Mouse (Mus musculus): ENCODE data around the gene Rsph9.
A peak's percentile ranks its signal among the peaks of the same experiment; 100 is the strongest.

The Rsph9 gene

DNA sequence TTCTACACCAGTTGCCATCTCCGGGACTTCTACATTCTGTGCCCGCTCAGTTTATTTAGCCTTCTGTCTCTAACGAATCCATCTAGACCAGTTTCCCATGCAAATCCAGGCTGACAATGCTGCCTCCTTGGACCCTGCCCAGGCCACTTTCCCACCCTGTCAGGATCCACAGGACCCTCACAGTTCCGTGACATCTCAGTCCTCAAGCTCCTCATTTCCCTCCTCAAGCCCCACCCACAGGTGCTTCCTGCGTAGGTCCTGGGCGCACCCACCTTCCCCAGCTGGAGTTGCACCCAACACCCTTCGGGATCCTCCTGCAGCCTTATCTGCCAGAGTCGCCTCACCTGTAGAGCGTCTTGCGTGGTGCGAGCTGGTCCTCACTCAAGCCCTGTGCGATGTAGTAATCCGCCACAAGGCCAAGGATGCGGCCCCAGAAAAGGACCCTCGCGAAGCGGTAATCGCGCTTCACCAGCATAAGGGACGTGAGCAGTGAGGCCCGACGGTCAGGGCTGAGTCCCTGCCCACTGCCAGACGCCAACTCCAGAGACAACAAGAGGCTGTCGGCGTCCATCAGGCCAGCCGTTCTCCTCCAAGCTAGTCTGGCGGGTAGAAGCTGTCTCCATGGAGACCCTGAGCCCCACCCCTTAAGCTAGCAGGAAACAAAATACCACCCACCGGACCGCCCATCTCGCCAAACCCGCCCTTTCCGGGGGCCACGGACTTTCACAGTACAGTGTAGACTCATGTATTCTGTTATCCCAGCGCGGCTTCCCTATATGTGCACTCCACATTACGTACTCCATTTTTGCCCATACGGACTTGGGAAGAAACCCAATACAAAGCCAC is at the start of gene Rsph9:
Gene Rsph9 (minus strand): TSS at position 639 of the 846 bp plus-strand sequence.
- ATAC-seq (ENCODE audit: low TSS enrichment) = peak; percentile 96

DNA sequence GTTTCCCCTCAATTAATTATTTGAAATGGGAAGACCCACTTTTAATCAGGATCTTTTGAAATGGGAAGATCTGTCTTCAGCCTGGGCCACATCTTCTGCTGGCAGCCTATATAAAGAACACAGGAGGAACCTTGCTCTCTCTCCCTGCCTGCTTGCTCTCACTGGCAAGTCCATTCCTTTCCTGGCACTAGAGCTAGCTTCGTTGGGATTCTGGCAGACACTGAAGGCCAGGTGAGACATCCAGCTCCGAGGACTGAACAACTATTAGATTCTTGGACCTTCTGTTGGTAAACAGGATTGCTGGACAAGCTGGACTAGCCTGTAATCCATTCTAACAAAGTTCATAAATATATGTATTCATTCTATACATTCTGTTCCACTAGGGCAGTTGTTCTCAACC is 44.8 kb upstream of the Rsph9 start:
- ATAC-seq (ENCODE audit: low TSS enrichment) = no peak

DNA sequence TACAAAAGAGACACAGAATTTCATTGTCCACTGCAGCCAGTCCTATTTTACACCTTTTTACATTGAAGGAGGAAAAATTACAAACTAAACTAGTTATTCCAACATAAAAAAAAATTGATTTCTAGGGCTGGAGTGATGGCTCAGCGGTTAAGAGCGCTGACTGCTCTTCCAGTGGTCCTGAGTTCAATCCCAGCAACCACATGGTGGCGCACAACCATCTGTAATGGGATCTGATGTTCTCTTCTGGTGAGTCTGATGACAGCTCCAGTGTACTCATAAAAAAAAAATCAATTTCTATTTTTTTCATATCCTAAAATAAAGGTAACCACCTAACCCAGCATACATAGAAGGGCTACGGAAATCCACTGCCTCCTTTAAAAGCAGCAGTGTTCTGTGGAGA is 38.3 kb upstream of the Rsph9 start:
- ATAC-seq (ENCODE audit: low TSS enrichment) = no peak

DNA sequence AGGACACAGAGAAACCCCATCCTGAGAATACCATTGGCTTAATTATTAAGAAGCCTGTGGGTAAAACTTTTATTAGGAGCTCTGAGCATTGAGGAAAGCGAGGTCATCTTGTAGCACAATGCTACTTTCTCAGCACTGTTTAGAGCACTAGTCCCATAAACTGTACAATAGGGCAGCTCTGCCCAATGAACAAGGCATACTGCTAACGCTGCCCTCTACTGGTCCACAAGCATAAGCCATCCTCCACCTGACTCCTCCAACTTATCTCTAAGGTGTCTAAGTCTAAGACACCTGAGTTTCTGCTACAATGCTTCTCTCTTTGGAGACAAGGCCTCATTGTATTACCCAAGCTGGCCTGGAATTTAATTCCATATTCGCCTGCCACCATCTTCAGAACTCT is 26.5 kb upstream of the Rsph9 start:
- peak; percentile 47; the same call in 1 of the 2 replicates for ATAC-seq (ENCODE audit: low TSS enrichment)

DNA sequence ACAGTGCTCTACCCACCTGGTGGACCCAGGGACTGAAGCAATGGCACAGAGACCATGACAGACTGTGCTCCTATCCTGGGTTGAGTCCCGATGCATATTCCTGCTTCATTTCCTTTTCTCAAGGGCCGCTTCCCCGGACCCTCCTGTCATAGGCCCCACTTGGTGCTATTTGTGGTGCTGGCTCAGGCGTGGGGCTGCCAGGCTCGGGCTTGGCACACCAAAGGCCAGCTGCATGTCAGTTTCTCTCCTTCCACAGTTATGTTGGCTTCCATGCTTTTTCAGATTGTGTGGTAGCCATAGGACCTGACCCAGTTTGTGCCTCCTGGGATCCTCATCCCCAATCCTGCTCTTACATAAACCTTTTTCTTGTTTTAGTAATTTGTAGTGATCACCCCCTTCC is 24.8 kb upstream of the Rsph9 start:
- no peak for ATAC-seq (ENCODE audit: low TSS enrichment)

DNA sequence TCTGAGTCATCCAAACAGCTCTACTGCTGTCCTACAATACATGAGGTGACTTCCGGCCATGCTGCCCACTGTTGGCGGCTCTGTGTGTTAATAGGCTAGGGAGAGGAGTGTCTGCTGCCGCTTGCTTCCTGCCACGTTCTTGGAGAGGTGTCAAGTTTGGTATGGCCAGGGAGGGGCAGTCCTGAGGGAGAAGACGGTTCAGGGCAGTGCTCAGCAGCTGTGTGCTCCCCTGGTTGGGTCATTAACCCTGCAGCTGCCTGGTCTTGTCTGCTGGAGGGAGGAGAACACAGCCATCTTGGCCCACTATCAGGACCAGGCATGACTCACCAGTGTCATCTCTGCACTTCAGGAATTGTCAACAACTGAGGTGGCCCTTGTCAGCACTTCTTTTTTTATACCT is 24.3 kb upstream of the Rsph9 start:
- peak; percentile 24; the same call in 1 of the 2 replicates for ATAC-seq (ENCODE audit: low TSS enrichment)

DNA sequence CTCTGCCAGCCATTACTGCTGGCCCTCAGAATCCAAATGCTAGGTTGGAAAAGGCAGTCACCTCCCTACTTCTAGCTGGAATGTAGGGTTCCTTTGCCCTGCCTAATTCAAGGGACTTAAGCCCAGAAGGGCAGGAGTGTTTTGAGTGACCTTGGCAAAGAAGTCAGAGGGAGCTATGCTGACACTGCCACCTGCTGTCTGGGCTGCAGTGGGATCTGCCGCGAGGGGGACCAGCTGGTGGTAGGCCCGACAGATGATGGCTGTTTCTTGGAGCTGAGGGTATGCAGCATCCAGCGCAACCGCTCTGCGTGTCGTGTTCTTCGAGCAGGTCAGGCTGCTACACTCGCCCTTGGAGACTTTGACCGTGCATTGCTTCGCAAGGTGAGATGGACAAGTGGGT is 23.0 kb upstream of the Rsph9 start:
- no peak for ATAC-seq (ENCODE audit: low TSS enrichment)

DNA sequence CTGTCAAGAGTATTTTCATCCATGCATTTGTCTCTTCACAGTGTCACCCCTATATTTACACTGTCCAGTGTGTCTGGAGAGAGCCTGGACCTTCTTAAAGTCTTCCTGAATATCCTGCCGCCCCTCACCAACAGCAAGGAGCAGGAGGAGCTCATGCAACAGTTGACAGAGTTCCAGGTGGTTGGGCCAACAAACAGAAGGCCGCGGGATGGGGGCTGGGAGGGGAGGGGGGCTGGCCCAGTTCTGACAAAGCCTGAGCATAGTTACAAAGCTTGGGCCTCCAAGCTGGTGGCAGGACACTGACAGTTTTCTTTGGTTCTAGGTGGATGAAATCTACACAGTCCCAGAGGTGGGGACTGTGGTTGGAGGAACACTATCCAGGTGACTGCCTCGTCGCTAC is 22.3 kb upstream of the Rsph9 start:
- ATAC-seq (ENCODE audit: low TSS enrichment) = no peak

DNA sequence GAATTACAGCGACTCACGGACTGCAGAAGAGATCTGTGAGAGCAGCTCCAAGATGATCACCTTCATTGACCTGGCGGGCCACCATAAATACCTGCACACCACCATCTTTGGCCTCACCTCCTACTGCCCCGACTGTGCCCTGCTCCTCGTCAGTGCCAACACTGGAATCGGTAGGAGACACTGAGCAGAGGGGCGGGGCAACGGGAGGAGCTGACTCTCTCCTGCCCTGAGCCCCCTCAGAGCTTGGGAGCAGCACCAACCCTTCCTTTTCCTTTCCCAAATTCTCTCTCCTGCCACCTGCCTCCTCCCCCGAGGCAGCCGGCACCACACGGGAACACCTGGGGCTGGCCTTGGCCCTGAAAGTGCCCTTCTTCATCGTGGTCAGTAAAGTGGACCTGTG is 21.4 kb upstream of the Rsph9 start:
- no peak for ATAC-seq (ENCODE audit: low TSS enrichment)

DNA sequence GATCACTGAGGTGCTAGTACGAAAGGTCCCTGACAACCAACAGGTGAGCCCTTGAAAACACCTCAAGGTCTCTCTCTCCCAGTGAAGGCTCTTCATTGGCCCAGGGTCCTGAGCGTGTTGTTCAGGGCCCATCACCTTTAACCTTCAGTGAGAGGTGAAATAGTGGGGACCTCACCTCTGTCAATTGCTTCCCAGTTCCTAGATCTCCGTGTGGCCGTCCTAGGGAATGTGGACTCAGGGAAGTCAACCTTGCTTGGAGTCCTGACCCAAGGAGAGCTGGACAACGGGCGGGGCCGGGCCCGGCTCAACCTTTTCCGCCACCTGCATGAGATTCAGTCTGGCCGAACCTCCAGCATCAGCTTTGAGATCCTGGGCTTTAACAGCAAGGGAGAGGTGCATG is 20.8 kb upstream of the Rsph9 start:
- no peak for ATAC-seq (ENCODE audit: low TSS enrichment)

DNA sequence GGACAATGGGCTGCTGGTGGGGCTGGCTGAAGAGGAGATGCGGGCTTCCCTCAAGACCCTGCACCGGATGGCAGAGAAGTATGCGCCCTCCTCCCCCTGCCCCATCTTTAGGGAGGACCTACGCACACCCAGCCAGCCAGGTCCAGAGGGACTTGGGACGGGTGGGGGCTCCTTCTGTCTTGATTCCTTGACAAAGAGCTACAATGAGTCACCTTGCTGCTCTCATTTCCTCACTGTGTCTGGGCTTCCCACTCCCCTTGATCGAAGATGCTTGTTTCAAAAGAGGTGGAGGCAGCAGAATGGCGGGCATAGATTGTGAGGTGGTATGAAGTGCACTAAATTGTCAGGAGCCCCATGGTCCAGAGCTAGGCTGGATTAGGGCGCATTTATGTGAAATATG is 20.3 kb upstream of the Rsph9 start:
- ATAC-seq (ENCODE audit: low TSS enrichment) = no peak

DNA sequence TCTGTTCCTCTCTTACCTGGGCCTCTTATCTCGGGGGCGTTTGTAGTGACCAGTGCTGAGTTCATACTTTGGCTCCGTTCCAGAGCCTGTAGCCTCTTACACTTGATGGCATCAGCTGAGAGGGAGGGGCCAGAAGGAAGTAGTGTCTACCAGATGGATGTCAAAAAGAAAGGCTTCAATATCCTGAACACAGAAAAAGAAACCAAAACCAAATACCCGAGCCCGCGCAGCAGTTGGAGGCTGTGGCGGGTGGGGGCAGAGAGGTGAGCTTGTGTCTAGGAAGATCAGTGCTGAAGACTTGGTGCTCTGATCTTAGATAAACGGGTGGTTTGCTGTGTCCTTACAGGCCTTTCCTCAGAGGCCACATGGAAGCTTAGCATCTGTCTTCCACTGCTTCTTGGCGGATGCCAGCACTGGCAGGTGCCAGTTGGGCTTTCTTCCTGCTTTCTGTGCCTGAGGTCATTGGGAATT is 19.0 kb upstream of the Rsph9 start:
- no peak for ATAC-seq (ENCODE audit: low TSS enrichment)

DNA sequence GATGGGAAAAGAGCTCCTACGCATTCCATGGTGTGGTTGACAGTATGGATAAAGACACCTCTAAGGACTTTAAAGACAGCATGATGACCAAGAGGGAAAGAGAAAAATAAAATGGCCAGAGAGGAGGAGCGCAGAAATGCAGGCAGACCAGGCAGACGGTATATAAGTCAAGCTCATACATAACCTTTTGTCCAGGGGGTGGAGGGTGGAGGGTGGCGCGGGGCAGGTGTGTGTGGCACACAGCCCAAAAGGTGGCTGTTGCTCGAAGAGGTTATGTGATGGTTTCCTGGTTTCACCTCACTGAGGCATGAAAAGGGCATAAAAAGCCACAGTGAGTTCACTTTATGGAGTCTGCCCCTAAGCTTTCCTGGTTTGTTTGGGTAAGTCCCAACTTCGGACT is 18.5 kb upstream of the Rsph9 start:
- ATAC-seq (ENCODE audit: low TSS enrichment) = no peak

DNA sequence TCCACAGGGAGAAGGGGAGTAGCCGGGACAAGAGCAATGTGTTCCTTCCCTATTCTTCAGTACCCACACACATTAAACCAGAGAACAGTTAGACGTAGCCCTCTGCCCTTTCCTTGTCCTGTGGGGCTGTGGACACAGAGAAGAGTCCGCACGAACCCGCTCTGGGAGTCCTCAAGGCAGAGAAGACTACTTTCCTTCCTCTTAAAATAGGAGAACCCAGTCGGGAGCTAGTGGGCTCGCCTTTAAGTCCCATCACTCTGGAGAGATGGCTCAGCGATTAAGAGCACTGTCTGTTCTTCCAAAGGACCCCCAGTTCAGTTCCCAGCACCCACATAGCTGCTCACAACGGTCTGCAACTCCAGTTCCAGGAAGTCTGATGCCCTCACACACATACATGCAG is 17.7 kb upstream of the Rsph9 start:
- ATAC-seq (ENCODE audit: low TSS enrichment) = no peak

DNA sequence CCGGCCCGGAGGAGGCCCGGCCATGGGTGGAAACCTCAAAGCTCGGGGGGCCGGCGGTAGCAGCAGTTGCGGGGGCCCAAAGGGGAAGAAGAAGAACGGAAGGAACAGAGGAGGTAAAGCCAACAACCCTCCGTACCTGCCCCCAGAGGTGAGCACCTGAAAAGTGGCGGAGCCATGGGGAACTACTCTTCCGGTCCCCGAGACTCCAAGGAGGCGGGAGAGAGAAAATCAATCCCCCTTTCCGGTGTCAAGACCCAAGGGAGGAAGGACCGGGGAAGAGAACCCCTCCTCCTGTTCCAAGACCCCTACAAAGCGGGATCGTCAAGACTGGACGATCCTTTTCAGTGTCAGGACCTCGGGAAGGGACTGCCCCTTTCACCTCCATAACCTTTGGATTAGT is 17.2 kb upstream of the Rsph9 start:
- ATAC-seq (ENCODE audit: low TSS enrichment) = no peak

DNA sequence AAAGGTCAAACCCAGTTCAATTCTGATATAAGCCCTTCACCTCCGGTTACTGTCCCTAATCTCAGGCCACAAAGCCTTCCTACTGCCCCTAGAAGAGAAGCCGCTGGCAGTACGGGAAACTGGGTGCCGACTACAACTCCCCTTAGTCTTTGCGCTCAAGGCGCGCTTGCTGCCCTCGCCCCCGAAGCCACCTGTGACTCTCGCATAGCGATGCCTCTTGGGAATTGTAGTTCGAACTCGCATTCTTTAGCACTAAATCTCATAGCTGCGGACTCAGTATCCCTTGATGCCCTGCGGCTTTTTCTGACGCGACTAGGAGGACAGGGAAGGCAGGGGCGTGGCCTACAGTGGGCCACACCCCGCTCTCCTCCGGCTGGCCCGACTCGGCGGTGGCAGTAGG is 16.7 kb upstream of the Rsph9 start, which contains the start of gene Gtpbp2:
Gene Gtpbp2 (plus strand): TSS at position 347 of the 400 bp plus-strand sequence.
- peak; percentile 95 for ATAC-seq (ENCODE audit: low TSS enrichment)

DNA sequence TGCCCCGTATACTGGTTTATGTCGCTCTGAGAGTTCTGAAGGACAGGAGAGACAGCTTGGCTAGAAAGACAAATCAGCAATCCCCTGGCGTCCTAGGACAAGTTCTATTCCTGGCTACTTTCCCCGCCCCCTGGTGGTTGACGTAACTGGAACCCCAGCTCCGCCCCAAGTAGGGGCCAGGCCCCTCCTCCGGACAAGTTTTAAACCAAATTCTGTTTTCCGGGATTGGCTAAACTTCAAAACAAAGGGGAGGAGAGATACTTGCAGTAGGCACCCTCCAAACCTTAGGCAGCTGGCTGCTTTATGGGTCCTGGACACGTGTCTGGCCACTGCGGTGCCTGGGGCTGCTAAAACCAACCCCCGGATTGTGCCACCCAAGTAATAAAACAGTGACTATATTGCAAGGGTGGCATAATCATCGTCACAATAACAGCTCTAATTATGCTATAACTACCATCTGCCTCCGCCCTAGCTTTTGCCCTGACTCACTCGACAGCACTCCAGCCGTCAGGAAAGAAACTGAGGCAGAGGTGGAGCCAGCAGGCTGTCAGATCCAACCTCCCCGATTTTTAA is 16.2 kb upstream of the Rsph9 start:
- ATAC-seq (ENCODE audit: low TSS enrichment) = peak; percentile 58

DNA sequence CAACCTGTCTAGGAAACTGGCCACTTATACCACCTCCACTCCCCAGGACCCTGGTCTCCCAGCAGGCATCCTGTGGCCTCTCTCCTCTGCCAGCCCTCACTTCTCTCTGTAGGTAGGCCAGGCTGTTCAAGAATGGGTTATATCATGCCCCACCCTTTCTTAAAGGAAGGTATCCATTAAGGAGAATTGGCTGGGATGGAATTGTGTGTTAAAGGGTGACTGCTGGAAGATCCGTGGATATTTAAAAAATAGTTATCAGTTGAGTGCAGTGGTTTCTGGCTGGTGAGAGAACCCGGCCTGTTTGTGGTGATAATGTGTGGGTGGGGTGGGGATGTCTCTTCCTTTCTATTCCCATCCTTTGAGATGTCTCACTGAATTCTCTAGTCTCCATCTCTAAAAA is 15.2 kb upstream of the Rsph9 start:
- ATAC-seq (ENCODE audit: low TSS enrichment) = no peak

DNA sequence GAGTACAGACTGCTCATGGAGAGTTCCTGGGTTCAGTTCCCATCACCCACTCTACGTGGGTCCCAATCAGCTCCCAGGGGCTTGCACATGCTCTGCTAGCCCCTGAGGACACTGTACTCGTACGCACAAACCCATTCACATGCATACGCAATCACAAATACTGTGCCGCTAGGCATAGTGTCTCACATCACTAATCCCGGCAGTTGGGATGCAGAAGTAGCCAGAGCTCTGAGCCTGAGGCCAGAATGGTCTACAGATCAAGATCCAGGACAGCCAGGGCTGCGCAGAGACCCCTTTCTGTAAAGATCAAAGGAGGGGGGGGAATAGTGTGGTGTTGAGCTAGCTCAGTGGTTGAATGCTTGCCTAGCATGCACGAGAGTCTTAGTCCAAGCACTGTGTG is 13.1 kb upstream of the Rsph9 start:
- ATAC-seq (ENCODE audit: low TSS enrichment) = no peak

DNA sequence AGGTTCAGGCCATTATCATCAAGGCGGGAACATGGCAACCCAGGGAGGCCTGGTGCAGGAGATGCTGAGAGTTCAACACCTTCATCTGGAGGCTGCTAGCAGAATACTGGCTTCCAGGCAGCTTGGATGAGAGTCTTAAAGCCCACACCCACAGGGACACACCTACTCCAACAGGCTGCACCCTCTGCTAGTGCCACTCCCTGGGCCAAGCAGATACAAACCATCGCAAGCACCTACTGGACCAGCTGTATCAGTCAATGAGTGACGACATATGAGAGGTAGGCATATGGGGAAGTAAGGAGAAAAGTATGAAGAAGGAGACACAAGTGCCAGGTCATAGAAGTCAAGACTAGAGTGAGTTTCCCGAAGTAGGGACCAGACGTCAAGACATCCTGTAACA is 12.7 kb upstream of the Rsph9 start:
- ATAC-seq (ENCODE audit: low TSS enrichment) = no peak

DNA sequence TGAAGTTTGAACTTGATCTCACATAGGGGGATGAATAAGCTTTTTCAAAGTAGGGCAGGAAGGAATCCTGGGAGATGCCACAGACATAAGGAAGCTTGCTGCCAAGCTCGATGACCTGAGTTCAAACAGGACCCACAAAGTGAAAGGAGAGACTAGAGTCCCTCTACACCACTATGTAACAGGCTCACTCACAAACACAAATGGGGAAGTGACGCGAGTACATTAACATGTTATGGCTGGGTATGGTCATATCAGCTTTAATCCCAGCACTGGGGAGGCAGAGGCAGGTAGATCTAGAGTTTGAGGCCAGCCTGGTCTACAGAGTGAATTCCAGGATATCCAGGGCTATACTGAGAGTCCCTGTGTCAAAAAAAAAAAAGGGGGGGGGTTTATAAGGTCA is 10.3 kb upstream of the Rsph9 start:
- ATAC-seq (ENCODE audit: low TSS enrichment) = no peak

DNA sequence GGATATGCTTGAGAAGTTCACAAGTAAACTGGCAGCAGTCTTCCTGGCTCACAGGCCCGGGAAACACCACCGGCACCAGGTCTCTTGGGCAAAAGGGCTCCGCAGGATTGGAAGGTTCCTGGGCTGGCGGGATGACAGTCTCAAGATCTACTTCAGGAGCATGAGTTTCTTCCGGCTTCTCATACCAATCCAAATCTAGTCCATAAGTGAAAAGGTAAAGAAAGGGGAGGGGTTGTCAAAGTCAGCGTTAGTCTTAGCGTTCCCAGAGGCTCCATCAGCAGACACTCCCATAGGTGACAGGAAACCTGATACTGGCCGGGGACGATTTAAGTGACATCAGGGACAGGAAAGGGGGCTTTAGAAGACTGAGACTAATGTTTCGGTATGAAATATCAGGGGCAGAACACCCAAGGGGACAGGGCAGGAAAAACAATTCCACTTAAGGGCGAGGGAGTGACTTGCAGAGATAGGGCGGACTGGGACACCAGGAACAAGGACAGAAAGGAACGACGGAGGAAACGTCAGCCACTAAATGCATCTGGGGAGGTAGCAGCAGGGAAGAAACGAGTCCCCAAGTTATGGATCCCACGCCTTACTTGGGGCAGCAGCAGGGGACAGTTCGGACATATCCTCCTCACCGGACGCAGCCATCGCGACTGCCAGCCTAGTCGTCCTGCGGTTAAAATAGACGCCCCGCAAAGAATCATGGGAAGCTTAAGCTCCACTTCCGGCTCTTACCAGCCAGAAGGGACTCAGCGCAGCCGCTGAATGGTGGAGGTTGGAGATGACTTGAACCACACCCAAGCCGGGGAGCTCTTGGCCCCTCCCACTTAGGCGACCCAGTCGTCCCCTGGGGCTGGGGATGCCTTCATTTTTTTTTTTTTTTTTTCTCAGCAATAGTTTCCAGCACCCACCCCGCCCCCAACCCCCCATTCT is 9.1 kb upstream of the Rsph9 start, which contains the start of gene Mad2l1bp:
Gene Mad2l1bp (minus strand): TSS at position 707 of the 936 bp plus-strand sequence.
- ATAC-seq (ENCODE audit: low TSS enrichment) = peak; percentile 99
